In the genomic region with DNA sequence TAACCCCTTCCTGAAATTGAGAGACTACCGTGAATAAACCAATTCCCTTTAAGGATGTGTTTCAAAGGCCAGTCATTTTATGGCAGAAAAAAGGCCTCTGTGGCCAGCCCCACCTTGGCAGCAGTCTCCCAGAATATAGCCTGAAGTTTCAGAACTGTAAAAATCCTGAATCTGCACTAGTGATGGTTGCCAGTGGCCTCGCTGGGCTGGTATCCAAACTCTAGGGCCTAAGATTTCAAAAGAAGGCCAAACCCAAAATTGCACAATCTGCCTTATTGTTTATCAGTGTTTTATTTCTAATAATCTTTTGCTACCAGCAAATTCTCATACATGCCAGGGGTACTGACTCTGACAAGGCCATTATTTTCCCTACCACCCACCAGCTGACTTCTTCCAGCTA, we compare ENCODE assay signal across 12 mouse cellular contexts. TPM values are rescaled to one million over a fixed set of nuclear protein-coding genes. Genes with fewer than 3 reads are reported as not detected.
DNase-seq lines count a peak whose midpoint lies in the region; ATAC-seq lines count a peak whose summit lies in the region.
"Had no signal": no experiment of that assay in that cellular context is flagged by ENCODE, and none has a peak within 500 bp of the region (broad histone marks: within the 10 kb centered on the region; RNA-seq: fewer than 3 reads in every experiment).

No protein-coding gene starts in this region.

- no peak overlapping the region for H3K4me2 ChIP-seq in lung, embryonic 16.5 days (ENCODE audit: low read depth, low read length)
- H3K4me2 ChIP-seq in midbrain, embryonic 16.5 days (ENCODE audit: low read length) = no peak overlapping the region

- peak; percentile 11 for DNase-seq in left cerebral cortex, postnatal 4 days
- no peak for DNase-seq in left cerebral cortex, postnatal 14 days (ENCODE audit: low spot score in 2 of 2)
- peak; percentile 87 for DNase-seq in adipocyte (ENCODE audit: low spot score)
- peak; percentile 55 for DNase-seq in gastrocnemius, adult 18-20 months (ENCODE audit: low spot score)
- DNase-seq in right cerebral cortex, postnatal 4 days = no peak
- DNase-seq: thymus, adult 18-20 months had no signal

- H3K9me3 ChIP-seq in lung, embryonic 16.5 days (ENCODE audit: control insufficient read depth, low read length) = no peaks in the 10 kb centered on the region
- no peaks in the 10 kb centered on the region for H3K9me3 ChIP-seq in midbrain, embryonic 16.5 days (replicated peaks; ENCODE audit: control insufficient read depth, low read length, poor library complexity, severe bottlenecking)
- H3K9me3 ChIP-seq: forebrain, embryonic 10.5 days had no signal

- H3K4me3 ChIP-seq in lung, embryonic 16.5 days (ENCODE audit: low read length) = no peak overlapping the region
- no peak overlapping the region for H3K4me3 ChIP-seq in midbrain, embryonic 16.5 days (ENCODE audit: low read depth, low read length)
- H3K4me3 ChIP-seq: forebrain, embryonic 10.5 days had no signal

- no peaks in the 10 kb centered on the region; the same call in 1 of the 2 replicates for H3K27me3 ChIP-seq in lung, embryonic 16.5 days (ENCODE audit: control insufficient read depth, insufficient read depth, low read depth, low read length)
- H3K27me3 ChIP-seq in midbrain, embryonic 16.5 days (ENCODE audit: control insufficient read depth, insufficient read depth, low read depth, low read length) = no peaks in the 10 kb centered on the region; the same call in 1 of the 2 replicates

- no peaks in the 10 kb centered on the region for H3K4me1 ChIP-seq in lung, embryonic 16.5 days (replicated peaks; ENCODE audit: control insufficient read depth, insufficient read depth, low read length)
- H3K4me1 ChIP-seq in midbrain, embryonic 16.5 days (ENCODE audit: control insufficient read depth, insufficient read depth, low read length) = no peaks in the 10 kb centered on the region
- H3K4me1 ChIP-seq: forebrain, embryonic 10.5 days had no signal

- peak overlapping the region; percentile 36 for H3K27ac ChIP-seq in lung, embryonic 16.5 days (ENCODE audit: low read length)
- no peak overlapping the region for H3K27ac ChIP-seq in midbrain, embryonic 16.5 days (ENCODE audit: low read length)
- H3K27ac ChIP-seq: forebrain, embryonic 10.5 days; macrophage had no signal

- intact Hi-C loops in left cerebral cortex, postnatal 4 days (cut with DNase I) = no loop called here
- intact Hi-C loops in left cerebral cortex, postnatal 14 days (cut with DNase I) = no loop called here

- no peaks in the 10 kb centered on the region for H3K36me3 ChIP-seq in lung, embryonic 16.5 days (ENCODE audit: control insufficient read depth, insufficient read depth, low read length)
- H3K36me3 ChIP-seq in midbrain, embryonic 16.5 days (ENCODE audit: control insufficient read depth, insufficient read depth, low read length) = no peaks in the 10 kb centered on the region
- H3K36me3 ChIP-seq: forebrain, embryonic 10.5 days had no signal

- WGBS in lung, embryonic 16.5 days = 57% methylated on average over 2 of the region's 2 CpGs
- 88% methylated on average over 2 of the region's 2 CpGs for WGBS in midbrain, embryonic 16.5 days

- ATAC-seq in lung, embryonic 16.5 days (ENCODE audit: low read depth) = peak; percentile 52; the same call in 1 of the 2 replicates
- no peak for ATAC-seq in midbrain, embryonic 16.5 days
- no peak for ATAC-seq in frontal cortex, adult (ENCODE audit: low TSS enrichment)
- ATAC-seq: intestine, embryonic 16.5 days had no signal

- no peak overlapping the region for H3K9ac ChIP-seq in lung, embryonic 16.5 days (ENCODE audit: low read length)
- no peak overlapping the region for H3K9ac ChIP-seq in midbrain, embryonic 16.5 days (ENCODE audit: low read depth, low read length)

RNA-seq across cellular contexts. Expression of gene Ophn1, which starts 34.8 kb away (rescaled TPM):
- total RNA-seq in left cerebral cortex, postnatal 4 days (2021) = 10 to 100 TPM; 48.7 to 48.9 TPM
- 10 to 100 TPM; 39.0 to 40.5 TPM for total RNA-seq in left cerebral cortex, postnatal 14 days (2021)
- 1 to 10 TPM; 4.1 to 4.6 TPM for total RNA-seq in gastrocnemius, adult 18-20 months (2021)
- 19.1 and 19.3 TPM in 2 replicates for polyA plus RNA-seq in lung, embryonic 16.5 days (2015; fragmentation: Nextera tagmentation; extraction: Ambion mirVana)
- polyA plus RNA-seq in midbrain, embryonic 16.5 days (2015; fragmentation: Nextera tagmentation; extraction: Ambion mirVana) = 46.0 and 51.1 TPM in 2 replicates

Comparison
In these comparisons a context has a peak if more than half of its experiments do, and no peak if none do; other contexts are left out.
1. DNase-seq: peak in left cerebral cortex, postnatal 4 days (single experiment), adipocyte (single experiment) and gastrocnemius, adult 18-20 months (single experiment); none in left cerebral cortex, postnatal 14 days (0 of 2) and right cerebral cortex, postnatal 4 days (single experiment).
2. RNA of gene Ophn1, which starts 34.8 kb away (total RNA-seq): 48.7 to 48.9 TPM in left cerebral cortex, postnatal 4 days and 39.0 to 40.5 TPM in left cerebral cortex, postnatal 14 days; 4.1 to 4.6 TPM in gastrocnemius, adult 18-20 months; every median in the first group is over 4 times any median in the second.